Mouse (Mus musculus) midbrain, embryonic 10.5 days (tissue): ENCODE measurements around the gene Erp29. TPM values are rescaled to one million over a fixed set of nuclear protein-coding genes. Genes with fewer than 3 reads are reported as not detected.

ENCODE experiments used
- DNase-seq: peaks from one replicate; pipeline ENCODE4 v3.0.0-alpha.2; 2017; ENCODE audit warnings: low spot score
- H3K27ac ChIP-seq: fragments of 300-500 bp; sonication (generic); replicated peaks from 2 replicates; pipeline ENCODE4 v1.5.1; 2016; ENCODE audit warnings: mild to moderate bottlenecking
- H3K27me3 ChIP-seq: fragments of 300-500 bp; sonication (generic); 2 replicates; pipeline ENCODE4 v1.6.1; 2016; ENCODE audit warnings: low read depth, mild to moderate bottlenecking; ENCODE audit not compliant: poor library complexity, severe bottlenecking
- H3K36me3 ChIP-seq: fragments of 300-500 bp; sonication (generic); 2 replicates; pipeline ENCODE4 v1.6.1; 2016; ENCODE audit warnings: mild to moderate bottlenecking, moderate library complexity
- H3K4me1 ChIP-seq: fragments of 300-500 bp; sonication (generic); 2 replicates; pipeline ENCODE4 v1.6.1; 2016
- H3K4me3 ChIP-seq: fragments of 300-500 bp; sonication (generic); 2 replicates; pipeline ENCODE4 v1.5.1; 2016; ENCODE audit warnings: mild to moderate bottlenecking, moderate library complexity
- H3K9me3 ChIP-seq: fragments of 300-500 bp; sonication (generic); replicated peaks from 2 replicates; pipeline ENCODE4 v1.6.1; 2016; ENCODE audit warnings: mild to moderate bottlenecking
- WGBS: fragments of 180-500 bp; shearing (Covaris S2); methylation state at CpG from one replicate; pipeline ENCODE4 v1.1.7; 2016; 5-methylcytosine and 5-hydroxymethylcytosine counted together
- polyA plus RNA-seq: library from polyadenylated mRNA; unstranded; fragments of >200 nt; fragmentation: Nextera tagmentation; extraction: Ambion mirVana; gene quantifications from 2 replicates; pipeline ENCODE4 v1.2.1, GENCODE M21; 2016

Erp29 gene
- polyA plus RNA-seq, 1 experiment from 2014 or later = 156 TPM

- peak; percentile 96 for DNase-seq
- peaks cover 25% of the 10 kb centered on the region for H3K4me1 ChIP-seq
- H3K27me3 ChIP-seq = no peaks in the 10 kb centered on the region
- H3K9me3 ChIP-seq = no peaks in the 10 kb centered on the region
- peak within 1 kb of the TSS; percentile 91 for H3K27ac ChIP-seq
- 12% methylated on average over 52 of the region's 53 CpGs for WGBS
- peaks cover 28% of the 10 kb centered on the region for H3K36me3 ChIP-seq
- H3K4me3 ChIP-seq = peak within 1 kb of the TSS; percentile 99
These were observed 54.8 kb downstream of the Erp29 start, which contains the start of gene Naa25 for GRCm38 (mm10) chr5:121397187-121398145. TSS of gene Naa25 (plus strand) at chr5:121397936.

GRCm38 (mm10) chr5:121395621-121396020 lies 56.7 kb downstream of the Erp29 start:
- Histone ChIP-seq H3K4me3 (no peak overlapping the region), H3K4me1 (peaks cover 25% of the 10 kb centered on the region), H3K36me3 (peaks cover 10% of the 10 kb centered on the region), H3K27me3 (no peaks in the 10 kb centered on the region), H3K9me3 (no peaks in the 10 kb centered on the region), H3K27ac (no peak overlapping the region)
- 82% methylated on average over 5 of the region's 5 CpGs for WGBS
- no peak for DNase-seq

GRCm38 (mm10) chr5:121393402-121393801 lies 58.9 kb downstream of the Erp29 start:
- DNase-seq = no peak
- H3K4me3 ChIP-seq = no peak overlapping the region
- no peaks in the 10 kb centered on the region for H3K27me3 ChIP-seq
- H3K9me3 ChIP-seq = no peaks in the 10 kb centered on the region
- no peaks in the 10 kb centered on the region for H3K36me3 ChIP-seq
- H3K4me1 ChIP-seq = peaks cover 13% of the 10 kb centered on the region
- H3K27ac ChIP-seq = no peak overlapping the region
- WGBS = 80% methylated on average over 3 of the region's 3 CpGs

- H3K27me3 ChIP-seq = no peaks in the 10 kb centered on the region
- no peaks in the 10 kb centered on the region for H3K36me3 ChIP-seq
- H3K4me3 ChIP-seq = no peak overlapping the region
- no peak for DNase-seq
- H3K4me1 ChIP-seq = peaks cover 12% of the 10 kb centered on the region; the same call in 1 of the 2 replicates
- no peaks in the 10 kb centered on the region for H3K9me3 ChIP-seq
- no peak overlapping the region for H3K27ac ChIP-seq
- 63% methylated on average over 16 of the region's 16 CpGs for WGBS
These were observed 59.5 kb downstream of the Erp29 start for GRCm38 (mm10) chr5:121392667-121393380.

GRCm38 (mm10) chr5:121389691-121390090 lies 62.6 kb downstream of the Erp29 start:
- Histone ChIP-seq H3K27ac (no peak overlapping the region), H3K4me1 (peaks cover 19% of the 10 kb centered on the region), H3K4me3 (no peak overlapping the region), H3K9me3 (no peaks in the 10 kb centered on the region), H3K36me3 (no peaks in the 10 kb centered on the region), H3K27me3 (peaks cover 17% of the 10 kb centered on the region)
- DNase-seq = no peak

GRCm38 (mm10) chr5:121389106-121389505 lies 63.2 kb downstream of the Erp29 start:
- Histone ChIP-seq H3K36me3 (no peaks in the 10 kb centered on the region), H3K27ac (no peak overlapping the region), H3K27me3 (peaks cover 17% of the 10 kb centered on the region), H3K9me3 (no peaks in the 10 kb centered on the region), H3K4me1 (peaks cover 24% of the 10 kb centered on the region), H3K4me3 (no peak overlapping the region)
- DNase-seq = no peak
- WGBS = 71% methylated on average over 7 of the region's 7 CpGs

GRCm38 (mm10) chr5:121387126-121387525 lies 65.2 kb downstream of the Erp29 start:
- Histone ChIP-seq H3K27me3 (peaks cover 17% of the 10 kb centered on the region), H3K36me3 (peaks cover 13% of the 10 kb centered on the region), H3K27ac (no peak overlapping the region), H3K4me1 (peaks cover 28% of the 10 kb centered on the region), H3K4me3 (no peak overlapping the region), H3K9me3 (no peaks in the 10 kb centered on the region)
- no peak for DNase-seq
- 81% methylated on average over 4 of the region's 4 CpGs for WGBS

GRCm38 (mm10) chr5:121386120-121386909 lies 66.0 kb downstream of the Erp29 start:
- DNase-seq = no peak
- H3K9me3 ChIP-seq = no peaks in the 10 kb centered on the region
- peaks cover 28% of the 10 kb centered on the region for H3K4me1 ChIP-seq
- peak overlapping the region; percentile 72 for H3K4me3 ChIP-seq
- peaks cover 21% of the 10 kb centered on the region for H3K36me3 ChIP-seq
- no peak overlapping the region for H3K27ac ChIP-seq
- peaks cover 17% of the 10 kb centered on the region for H3K27me3 ChIP-seq
- WGBS = 38% methylated on average over 22 of the region's 22 CpGs

- WGBS = under 1% methylated on average over 43 of the region's 45 CpGs
- Histone ChIP-seq H3K9me3 (peaks cover 5% of the 10 kb centered on the region; the same call in 1 of the 2 replicates), H3K4me3 (peak within 1 kb of the TSS; percentile 72), H3K36me3 (peaks cover 28% of the 10 kb centered on the region), H3K27me3 (peaks cover 17% of the 10 kb centered on the region), H3K4me1 (peaks cover 28% of the 10 kb centered on the region), H3K27ac (peak within 1 kb of the TSS; percentile 88)
- DNase-seq = peak; percentile 94
These were observed 66.7 kb downstream of the Erp29 start, which contains the start of gene Trafd1 for GRCm38 (mm10) chr5:121385461-121386119. TSS of gene Trafd1 (minus strand) at chr5:121385632.

GRCm38 (mm10) chr5:121384757-121385460 lies 67.4 kb downstream of the Erp29 start:
- peak overlapping the region; percentile 88 for H3K27ac ChIP-seq
- H3K4me1 ChIP-seq = peaks cover 28% of the 10 kb centered on the region
- H3K9me3 ChIP-seq = peaks cover 6% of the 10 kb centered on the region; the same call in 1 of the 2 replicates
- peak overlapping the region; percentile 72 for H3K4me3 ChIP-seq
- DNase-seq = peak; percentile 66
- WGBS = 3% methylated on average over 43 of the region's 47 CpGs
- H3K27me3 ChIP-seq = peaks cover 17% of the 10 kb centered on the region
- H3K36me3 ChIP-seq = peaks cover 34% of the 10 kb centered on the region
